In the genomic region with DNA sequence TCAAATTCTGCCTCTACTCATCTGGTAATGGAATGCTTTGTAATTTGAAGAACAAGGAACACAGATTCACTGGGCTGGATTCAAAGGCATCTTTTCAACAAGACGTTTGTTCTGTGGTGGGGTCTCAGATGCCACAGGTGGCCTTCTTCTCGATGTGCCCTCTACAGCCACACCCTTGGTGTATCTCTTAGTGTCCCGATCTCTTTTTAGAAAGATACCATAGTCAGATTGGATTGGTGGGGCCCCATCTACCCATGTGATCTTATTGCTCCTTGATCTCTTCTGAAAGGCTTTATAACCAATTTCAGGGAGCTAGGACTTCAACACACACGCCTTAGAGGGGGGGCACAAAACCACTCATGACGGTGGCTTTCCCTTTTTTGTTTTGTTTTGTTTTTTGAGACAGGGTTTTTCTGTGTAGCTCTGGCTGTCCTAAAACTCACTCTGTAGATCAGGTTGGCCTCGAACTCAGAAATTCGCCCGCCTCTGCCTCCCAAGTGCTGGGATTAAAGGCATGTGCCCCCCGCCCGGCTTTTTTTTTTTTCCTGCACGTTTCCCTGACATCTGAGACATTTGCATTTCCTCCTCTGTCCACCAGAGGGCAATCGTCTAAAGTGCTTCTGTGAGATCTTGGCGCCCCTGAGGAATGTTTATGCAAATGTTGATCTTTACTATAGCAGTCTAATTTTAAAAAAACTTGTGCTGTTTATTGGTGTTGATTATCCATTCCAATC, we compare ENCODE assay signal across 8 mouse cellular contexts. TPM values are rescaled to one million over a fixed set of nuclear protein-coding genes. Genes with fewer than 3 reads are reported as not detected.
A peak's percentile ranks its signal among the peaks of the same experiment; 100 is the strongest.
DNase-seq lines count a peak whose midpoint lies in the region; ATAC-seq and TF ChIP-seq lines count a peak whose summit lies in the region.

No protein-coding gene starts in this region.

- TF ChIP-seq POLR2A in cerebellum, adult 2 months (IDR thresholded peaks at IDR 0.05; ENCODE audit: borderline replicate concordance, insufficient read depth, low read length) = no peak
- TF ChIP-seq POLR2A in small intestine, adult 2 months (IDR thresholded peaks at IDR 0.05; ENCODE audit: low read depth, low read length) = no peak

- no peak overlapping the region for H3K4me2 ChIP-seq in neural tube, embryonic 14.5 days (ENCODE audit: low read depth, low read length)
- no peak overlapping the region for H3K4me2 ChIP-seq in neural tube, embryonic 15.5 days
- H3K4me2 ChIP-seq in liver, embryonic 13.5 days = peak overlapping the region; percentile 59

- H3K4me3 ChIP-seq in cerebellum, adult 2 months (replicated peaks; ENCODE audit: insufficient read depth, low read depth, low read length) = no peak overlapping the region
- H3K4me3 ChIP-seq in neural tube, embryonic 14.5 days (ENCODE audit: low read depth, low read length) = no peak overlapping the region
- no peak overlapping the region for H3K4me3 ChIP-seq in neural tube, embryonic 15.5 days (replicated peaks)
- peak overlapping the region; percentile 31 for H3K4me3 ChIP-seq in liver, embryonic 13.5 days (replicated peaks)
- H3K4me3 ChIP-seq in small intestine, adult 2 months (ENCODE audit: low read depth, low read length) = no peak overlapping the region

- WGBS in cerebellum, adult 2 months = 33% methylated on average over 13 of the region's 13 CpGs
- 42% methylated on average over 13 of the region's 13 CpGs for WGBS in neural tube, embryonic 14.5 days
- WGBS in neural tube, embryonic 15.5 days = 39% methylated on average over 13 of the region's 13 CpGs
- 19% methylated on average over 13 of the region's 13 CpGs for WGBS in liver, embryonic 13.5 days (ENCODE audit: insufficient replicate concordance)
- 24% methylated on average over 13 of the region's 13 CpGs for WGBS in small intestine, adult 2 months

- H3K4me1 ChIP-seq in cerebellum, adult 2 months (ENCODE audit: control insufficient read depth, insufficient read depth, low read length) = no peaks in the 10 kb centered on the region
- no peaks in the 10 kb centered on the region for H3K4me1 ChIP-seq in neural tube, embryonic 14.5 days (ENCODE audit: control insufficient read depth, insufficient read depth, low read length)
- H3K4me1 ChIP-seq in neural tube, embryonic 15.5 days = peaks cover 7% of the 10 kb centered on the region; the same call in 1 of the 2 replicates
- peaks cover 54% of the 10 kb centered on the region for H3K4me1 ChIP-seq in liver, embryonic 13.5 days (replicated peaks)
- no peaks in the 10 kb centered on the region for H3K4me1 ChIP-seq in small intestine, adult 2 months (ENCODE audit: control insufficient read depth, insufficient read depth, insufficient read length, low read length)

- peak; percentile 56 for TF ChIP-seq CTCF in cerebellum, adult 2 months (IDR thresholded peaks at IDR 0.05; ENCODE audit: borderline replicate concordance, insufficient read depth, low read depth, low read length)
- TF ChIP-seq CTCF in small intestine, adult 2 months (IDR thresholded peaks at IDR 0.05; ENCODE audit: extremely low read depth, insufficient read length, insufficient replicate concordance, low read depth, low read length) = peak; percentile 50; the same call in 1 of the 2 replicates

- no peaks in the 10 kb centered on the region for H3K9me3 ChIP-seq in neural tube, embryonic 14.5 days (ENCODE audit: control insufficient read depth, low read length)
- H3K9me3 ChIP-seq in neural tube, embryonic 15.5 days (replicated peaks) = no peaks in the 10 kb centered on the region
- no peaks in the 10 kb centered on the region for H3K9me3 ChIP-seq in liver, embryonic 13.5 days (replicated peaks)

- H3K27me3 ChIP-seq in cerebellum, adult 2 months (ENCODE audit: control insufficient read depth, insufficient read depth, low read length) = no peaks in the 10 kb centered on the region
- H3K27me3 ChIP-seq in neural tube, embryonic 14.5 days (ENCODE audit: control insufficient read depth, insufficient read depth, low read length) = no peaks in the 10 kb centered on the region
- H3K27me3 ChIP-seq in neural tube, embryonic 15.5 days (replicated peaks) = no peaks in the 10 kb centered on the region
- H3K27me3 ChIP-seq in liver, embryonic 13.5 days = no peaks in the 10 kb centered on the region
- H3K27me3 ChIP-seq in small intestine, adult 2 months (ENCODE audit: control insufficient read depth, insufficient read depth, low read length) = no peaks in the 10 kb centered on the region

- H3K36me3 ChIP-seq in neural tube, embryonic 14.5 days (ENCODE audit: control insufficient read depth, insufficient read depth, low read length) = no peaks in the 10 kb centered on the region
- H3K36me3 ChIP-seq in neural tube, embryonic 15.5 days = no peaks in the 10 kb centered on the region
- H3K36me3 ChIP-seq in liver, embryonic 13.5 days = no peaks in the 10 kb centered on the region
- H3K36me3 ChIP-seq in small intestine, adult 2 months (ENCODE audit: control insufficient read depth, insufficient read depth, low read length) = no peaks in the 10 kb centered on the region

- H3K9ac ChIP-seq in neural tube, embryonic 14.5 days (replicated peaks; ENCODE audit: low read depth, low read length) = no peak overlapping the region
- H3K9ac ChIP-seq in neural tube, embryonic 15.5 days (replicated peaks) = no peak overlapping the region
- H3K9ac ChIP-seq in liver, embryonic 13.5 days = peak overlapping the region; percentile 67

- DNase-seq in cerebellum, adult 2 months = peak; percentile 55 to 57
- DNase-seq in c-Kit-positive CD71-positive TER-119-positive erythroid progenitor cells, embryonic 14.5 days (ENCODE audit: low spot score) = peak; percentile 75
- DNase-seq in heart, postnatal 14 days = peak; percentile 43 to 62
- peak; percentile 35 for DNase-seq in liver, embryonic 13.5 days

- no peak overlapping the region for H3K27ac ChIP-seq in cerebellum, adult 2 months (ENCODE audit: insufficient read depth, low read length)
- no peak overlapping the region for H3K27ac ChIP-seq in neural tube, embryonic 14.5 days (ENCODE audit: low read depth, low read length)
- H3K27ac ChIP-seq in neural tube, embryonic 15.5 days (replicated peaks) = no peak overlapping the region
- H3K27ac ChIP-seq in liver, embryonic 13.5 days = peak overlapping the region; percentile 76
- H3K27ac ChIP-seq in small intestine, adult 2 months (ENCODE audit: insufficient read depth, low read depth, low read length) = no peak overlapping the region

- no peak; the same call in 1 of the 2 replicates for ATAC-seq in cerebellum, adult (ENCODE audit: insufficient number of reproducible peaks, low FRiP score, low TSS enrichment)
- 0 out of 2 replicates have a peak, but pooled peaks have one; percentile 12 for ATAC-seq in neural tube, embryonic 14.5 days (ENCODE audit: low read depth)
- ATAC-seq in neural tube, embryonic 15.5 days (ENCODE audit: low FRiP score) = no peak
- peak; percentile 69 for ATAC-seq in liver, embryonic 13.5 days (ENCODE audit: low read depth)

- intact Hi-C loops in heart, postnatal 14 days (cut with DNase I) = loop anchor here (5.0 kb wide), 2 partner anchors 92 to 147 kb away; no protein-coding TSS in a partner anchor

RNA-seq across cellular contexts. Expression of a gene that starts 54.6 kb away (rescaled TPM):
- polyA plus RNA-seq in cerebellum, adult 2 months (2012; rRNA removed) = 69.2 and 71.4 TPM in 2 replicates
- 9.7 and 13.5 TPM in 2 replicates for polyA plus RNA-seq in neural tube, embryonic 14.5 days (2014; fragmentation: Nextera tagmentation; extraction: Ambion mirVana)
- 19.4 and 22.2 TPM in 2 replicates for polyA plus RNA-seq in neural tube, embryonic 15.5 days (2015; fragmentation: Nextera tagmentation; extraction: Ambion mirVana)
- total RNA-seq in heart, postnatal 14 days (2021) = under 1 TPM; 0.31 to 0.39 TPM
- 0.05 and 0.10 TPM in 2 replicates for polyA plus RNA-seq in liver, embryonic 13.5 days (2015; fragmentation: Nextera tagmentation; extraction: Ambion mirVana)
- polyA plus RNA-seq in small intestine, adult 2 months (2012; rRNA removed) = 0.86 and 1.1 TPM in 2 replicates

Comparison
In these comparisons a context has a peak if more than half of its experiments do, and no peak if none do; other contexts are left out.
1. ATAC-seq: peak in neural tube, embryonic 14.5 days (single experiment) and liver, embryonic 13.5 days (single experiment); none in cerebellum, adult (single experiment) and neural tube, embryonic 15.5 days (single experiment).
2. Peak in every context shown above with its lines, with median percentiles within 50 percentile points of each other: DNase-seq.